Mouse (Mus musculus) hematopoietic stem cell, adult 5-6 weeks (primary cell): ENCODE results near the gene Gm21882. TPM values are rescaled to one million over a fixed set of nuclear protein-coding genes. Genes with fewer than 3 reads are reported as not detected.
"Not testable (repeated sequence)": the region's sequence is repeated elsewhere in the genome, so short reads cannot be mapped to it uniquely, and the experiment has no call there.

Experiments
- ATAC-seq, 2 experiments: fragments of 125-278 bp in 1 of 2; replicated peaks in 1 of 2; 2 replicates each; pipeline ENCODE4 v1.8.0; 2016 to 2017; ENCODE audit warnings: inconsistent platforms in 2 of 2, mild to moderate bottlenecking in 2 of 2, moderate number of reproducible peaks in 2 of 2, low read depth in 1 of 2, moderate TSS enrichment in 1 of 2; ENCODE audit not compliant: low FRiP score in 2 of 2, poor library complexity in 2 of 2, severe bottlenecking in 2 of 2, insufficient read depth in 1 of 2, low TSS enrichment in 1 of 2
- total RNA-seq: library from RNA; stranded (forward); fragments of 172-1452, 232-1000 nt; gene quantifications from 2 replicates; pipeline ENCODE4 v1.2.3, GENCODE M21; 2017

The Gm21882 gene
- total RNA-seq, result not detected in 2 replicates

GRCm38 (mm10) chrY:40381423-40381822 is at the start of gene Gm21882:
Gene Gm21882 (minus strand): TSS chrY:40381523.
- ATAC-seq, result not testable (repeated sequence)

Other genes starting within 250 kb of the Gm21882 start
- gene Gm21865, start 64.6 kb downstream of the Gm21882 start, total RNA-seq, result not detected in 2 replicates